Mouse (Mus musculus) liver, embryonic 16.5 days (tissue): Measurements from ENCODE around the gene Gm48551. TPM values are rescaled to one million over a fixed set of nuclear protein-coding genes. Genes with fewer than 3 reads are reported as not detected.
A peak's percentile ranks its signal among the peaks of the same experiment; 100 is the strongest.

Experiments used
- ATAC-seq: fragments of 200-750 bp; cut with Nextera tagmentation; 2 replicates; pipeline ENCODE4 v1.8.0; 2017; ENCODE audit warnings: low read depth, mild to moderate bottlenecking, moderate number of reproducible peaks, moderate library complexity
- H3K27ac ChIP-seq: fragments of 300-500 bp; sonication (generic); 2 replicates; pipeline ENCODE4 v1.5.1; 2014; ENCODE audit warnings: mild to moderate bottlenecking, low read length
- H3K27me3 ChIP-seq: fragments of 300-500 bp; sonication (generic); 2 replicates; pipeline ENCODE4 v1.6.1; 2014; ENCODE audit warnings: low read depth, low read length, mixed read lengths; ENCODE audit not compliant: control insufficient read depth, insufficient read depth
- H3K36me3 ChIP-seq: fragments of 300-500 bp; sonication (generic); 2 replicates; pipeline ENCODE4 v1.6.1; 2014; ENCODE audit warnings: mild to moderate bottlenecking; ENCODE audit not compliant: control insufficient read depth, insufficient read depth
- H3K4me1 ChIP-seq: fragments of 300-500 bp; sonication (generic); 2 replicates; pipeline ENCODE4 v1.6.1; 2014; ENCODE audit warnings: low read depth, low read length, mixed read lengths; ENCODE audit not compliant: control insufficient read depth
- H3K4me2 ChIP-seq: fragments of 300-500 bp; sonication (generic); 2 replicates; pipeline ENCODE4 v1.6.1; 2014; ENCODE audit warnings: low read depth, low read length, mixed read lengths
- H3K4me3 ChIP-seq: fragments of 300-500 bp; sonication (generic); 2 replicates; pipeline ENCODE4 v1.5.1; 2014; ENCODE audit warnings: low read depth, mild to moderate bottlenecking, low read length
- H3K9ac ChIP-seq: fragments of 300-500 bp; sonication (generic); 2 replicates; pipeline ENCODE4 v1.6.1; 2014; ENCODE audit warnings: low read depth, low read length
- H3K9me3 ChIP-seq: fragments of 300-500 bp; sonication (generic); replicated peaks from 2 replicates; pipeline ENCODE4 v1.6.1; 2016; ENCODE audit warnings: low read length; ENCODE audit not compliant: control insufficient read depth
- WGBS: fragments of 180-500 bp; shearing (Covaris S2); extraction: QIAGEN DNeasy Blood & Tissue Kit; methylation state at CpG from one replicate; pipeline ENCODE4 v1.1.7; 2014; ENCODE audit not compliant: insufficient replicate concordance; 5-methylcytosine and 5-hydroxymethylcytosine counted together
- polyA plus RNA-seq: library from polyadenylated mRNA; unstranded; fragments of >200 nt; fragmentation: Nextera tagmentation; extraction: Ambion mirVana; gene quantifications from 2 replicates; pipeline ENCODE4 v1.2.1, GENCODE M21; 2015

The Gm48551 gene
- polyA plus RNA-seq, 1 experiment from 2014 or later: 0.55 TPM

DNA sequence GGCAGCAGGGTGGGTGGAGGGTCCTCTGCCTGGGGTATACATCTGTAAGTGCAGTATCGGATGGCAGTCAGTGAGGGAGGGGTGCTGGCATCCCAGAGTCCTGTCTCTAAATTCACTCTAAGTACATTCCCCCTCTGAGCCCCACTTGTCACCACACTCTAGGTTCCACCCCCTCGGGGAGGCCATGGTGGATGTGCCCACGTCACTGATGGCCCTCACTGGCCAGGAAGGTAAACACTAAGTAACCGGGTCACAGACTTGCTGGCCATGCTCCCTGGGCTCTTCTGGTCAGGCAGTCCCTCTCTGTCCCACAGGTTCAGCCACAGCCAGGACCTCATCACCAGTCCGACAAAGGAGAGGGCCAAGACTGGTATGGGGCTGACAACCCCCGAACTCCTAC is 37.9 kb downstream of the Gm48551 start:
- no peak for ATAC-seq
- H3K36me3 ChIP-seq: no peaks in the 10 kb centered on the region
- H3K4me3 ChIP-seq: no peak overlapping the region
- no peak overlapping the region for H3K9ac ChIP-seq
- H3K4me1 ChIP-seq: peaks cover 3% of the 10 kb centered on the region
- H3K27me3 ChIP-seq: peaks cover 34% of the 10 kb centered on the region
- H3K4me2 ChIP-seq: no peak overlapping the region
- 47% methylated on average over 6 of the region's 6 CpGs for WGBS
- no peak overlapping the region for H3K27ac ChIP-seq
- H3K9me3 ChIP-seq: no peaks in the 10 kb centered on the region

DNA sequence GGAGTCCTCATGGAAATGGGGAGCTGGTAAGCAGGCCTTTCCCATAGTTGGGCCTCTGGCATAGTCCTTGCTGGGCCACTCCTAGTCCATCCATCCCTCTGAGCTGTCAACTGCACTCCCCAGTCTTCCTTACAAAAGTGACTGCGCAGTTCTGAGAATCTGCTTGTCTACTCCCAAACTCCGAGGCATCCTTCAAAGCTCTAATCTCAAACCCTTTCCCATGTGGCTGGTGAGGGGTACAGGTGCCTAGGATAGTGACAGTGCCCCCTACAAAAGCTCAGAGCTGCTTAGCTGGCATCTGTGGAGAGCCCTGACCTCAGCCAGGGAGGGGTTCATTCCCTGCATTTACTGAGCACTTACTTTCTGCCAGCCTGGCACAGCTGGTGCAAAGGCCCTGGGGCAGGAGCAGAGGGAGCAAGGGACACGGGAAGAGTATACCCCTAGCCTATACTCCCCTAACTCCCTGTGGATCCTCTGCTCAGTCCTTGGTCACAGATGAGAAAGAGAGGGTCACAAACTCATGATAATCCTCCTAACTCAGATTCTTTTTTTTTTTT is 38.5 kb downstream of the Gm48551 start:
- no peak overlapping the region for H3K9ac ChIP-seq
- H3K4me1 ChIP-seq: peaks cover 3% of the 10 kb centered on the region
- ATAC-seq: no peak
- H3K4me3 ChIP-seq: no peak overlapping the region
- peaks cover 40% of the 10 kb centered on the region for H3K27me3 ChIP-seq
- no peak overlapping the region for H3K4me2 ChIP-seq
- H3K36me3 ChIP-seq: no peaks in the 10 kb centered on the region
- H3K9me3 ChIP-seq: no peaks in the 10 kb centered on the region
- WGBS: 59% methylated on average over 3 of the region's 3 CpGs
- no peak overlapping the region for H3K27ac ChIP-seq

DNA sequence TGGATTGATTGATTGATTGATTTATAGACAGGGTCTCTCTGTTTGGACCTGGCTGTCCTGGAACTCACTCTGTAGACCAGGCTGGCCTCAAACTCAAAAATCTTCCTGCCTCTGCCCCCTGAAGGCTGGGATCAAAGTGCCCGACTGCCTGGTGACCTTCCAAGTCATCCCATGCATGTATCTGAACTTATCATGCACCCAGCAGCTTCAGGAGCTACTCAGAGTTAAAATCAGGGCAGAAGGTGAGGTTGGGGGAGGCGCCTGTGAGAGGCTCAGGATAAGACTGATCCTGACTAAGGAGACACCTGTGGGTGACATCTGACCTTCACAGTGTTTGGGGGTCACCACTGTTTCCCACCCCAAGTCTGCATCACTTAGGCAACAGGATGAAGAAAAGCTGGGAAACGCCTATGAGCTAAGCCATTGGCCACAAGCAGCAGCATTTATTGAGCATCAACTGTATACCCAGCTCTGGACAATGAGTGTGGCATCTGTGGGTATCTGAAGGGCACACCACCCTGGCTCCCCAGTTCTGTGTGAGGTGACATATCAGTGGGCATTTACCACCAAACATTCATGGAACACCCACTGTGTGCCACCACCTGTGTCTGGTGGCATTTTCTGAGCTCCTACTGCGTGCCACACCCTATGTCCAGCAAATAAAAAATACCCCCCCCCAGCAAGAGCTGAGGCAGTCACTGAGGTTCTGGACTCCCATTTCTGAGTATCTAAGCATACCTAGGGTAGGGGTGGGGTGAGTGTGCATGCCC is 39.4 kb downstream of the Gm48551 start:
- Histone ChIP-seq H3K4me2 (no peak overlapping the region), H3K4me3 (no peak overlapping the region), H3K9me3 (no peaks in the 10 kb centered on the region), H3K9ac (no peak overlapping the region), H3K36me3 (no peaks in the 10 kb centered on the region), H3K27me3 (peaks cover 49% of the 10 kb centered on the region), H3K4me1 (peaks cover 3% of the 10 kb centered on the region), H3K27ac (no peak overlapping the region)
- WGBS: 51% methylated on average over 4 of the region's 4 CpGs
- ATAC-seq: no peak

DNA sequence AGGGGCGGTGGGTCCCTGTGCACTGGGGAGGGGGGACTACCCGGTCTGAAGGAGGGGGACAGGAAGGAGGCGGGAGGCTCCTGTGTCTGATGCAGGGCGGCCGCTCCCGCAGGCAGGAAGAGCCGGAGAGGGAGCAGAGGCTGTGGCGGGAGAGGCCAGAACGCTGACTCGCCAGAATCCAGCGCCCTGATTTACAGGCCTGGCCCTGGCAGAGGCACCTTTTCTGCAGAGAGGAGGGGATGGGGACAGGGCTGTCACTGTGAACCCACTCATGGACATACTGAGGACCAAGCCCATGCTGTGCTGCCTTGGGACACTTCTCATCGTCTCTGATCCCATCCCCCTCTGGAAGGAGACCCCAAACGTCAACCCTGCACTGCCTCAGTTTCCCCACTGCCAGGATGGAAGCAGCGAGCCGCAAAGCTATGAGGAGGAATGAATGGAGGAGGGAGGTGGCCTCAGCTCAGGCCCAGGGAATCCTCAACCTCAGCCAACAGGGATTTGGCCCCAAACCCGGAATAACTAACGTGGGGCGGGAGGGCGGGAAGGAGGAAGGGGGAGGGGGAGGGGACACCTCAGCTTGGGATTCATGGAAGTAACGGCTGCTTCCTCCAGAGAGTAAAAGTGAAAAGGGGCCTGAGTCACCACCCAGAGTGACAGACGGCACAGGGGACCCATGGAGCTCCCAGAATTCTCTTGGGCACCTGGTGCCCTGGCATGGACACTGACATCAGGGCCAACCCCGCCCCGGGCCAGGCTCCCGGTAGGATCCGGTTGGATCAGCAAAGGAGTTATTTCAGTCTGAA is 40.2 kb downstream of the Gm48551 start:
- Histone ChIP-seq H3K27ac (no peak overlapping the region), H3K9me3 (no peaks in the 10 kb centered on the region), H3K36me3 (no peaks in the 10 kb centered on the region), H3K9ac (no peak overlapping the region), H3K4me2 (no peak overlapping the region; the same call in 1 of the 2 replicates), H3K4me1 (peaks cover 8% of the 10 kb centered on the region), H3K27me3 (peaks cover 56% of the 10 kb centered on the region), H3K4me3 (no peak overlapping the region)
- ATAC-seq: peak; percentile 19; the same call in 1 of the 2 replicates
- WGBS: 13% methylated on average over 24 of the region's 25 CpGs

DNA sequence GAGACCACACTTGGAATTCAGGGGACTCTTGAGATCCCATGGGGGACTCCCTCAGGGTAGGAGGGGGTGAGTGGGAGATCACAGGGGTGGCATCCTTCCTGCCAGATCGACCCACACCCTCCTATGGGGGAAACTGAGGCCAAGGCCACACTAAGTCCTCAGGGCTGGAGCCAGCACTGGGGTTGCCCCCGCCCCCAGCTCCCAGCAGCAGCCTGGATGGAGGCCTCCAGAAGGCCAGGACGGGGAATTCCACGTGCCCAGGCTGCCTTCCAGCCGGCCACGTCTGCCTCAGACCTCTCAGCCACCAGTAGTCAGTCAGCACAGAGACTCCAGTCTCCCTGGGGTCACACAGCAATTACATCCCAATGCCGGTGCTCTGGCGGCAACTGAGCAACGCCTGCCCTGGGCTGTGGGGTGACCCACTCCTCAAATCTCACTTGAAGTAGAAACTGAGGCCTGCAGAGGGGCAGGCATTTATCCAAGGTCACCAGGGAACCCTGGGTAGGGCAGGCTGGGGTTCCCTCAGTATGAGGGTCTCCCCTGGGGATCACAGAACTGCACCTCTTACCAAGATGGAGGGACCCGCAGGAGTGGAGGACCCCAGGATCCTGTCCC is 41.1 kb downstream of the Gm48551 start:
- no peak overlapping the region for H3K4me3 ChIP-seq
- no peak overlapping the region; the same call in 1 of the 2 replicates for H3K9ac ChIP-seq
- peaks cover 13% of the 10 kb centered on the region for H3K4me1 ChIP-seq
- no peaks in the 10 kb centered on the region for H3K36me3 ChIP-seq
- ATAC-seq: no peak
- no peaks in the 10 kb centered on the region for H3K9me3 ChIP-seq
- H3K4me2 ChIP-seq: no peak overlapping the region
- peaks cover 61% of the 10 kb centered on the region for H3K27me3 ChIP-seq
- WGBS: 55% methylated on average over 10 of the region's 10 CpGs
- no peak overlapping the region for H3K27ac ChIP-seq

DNA sequence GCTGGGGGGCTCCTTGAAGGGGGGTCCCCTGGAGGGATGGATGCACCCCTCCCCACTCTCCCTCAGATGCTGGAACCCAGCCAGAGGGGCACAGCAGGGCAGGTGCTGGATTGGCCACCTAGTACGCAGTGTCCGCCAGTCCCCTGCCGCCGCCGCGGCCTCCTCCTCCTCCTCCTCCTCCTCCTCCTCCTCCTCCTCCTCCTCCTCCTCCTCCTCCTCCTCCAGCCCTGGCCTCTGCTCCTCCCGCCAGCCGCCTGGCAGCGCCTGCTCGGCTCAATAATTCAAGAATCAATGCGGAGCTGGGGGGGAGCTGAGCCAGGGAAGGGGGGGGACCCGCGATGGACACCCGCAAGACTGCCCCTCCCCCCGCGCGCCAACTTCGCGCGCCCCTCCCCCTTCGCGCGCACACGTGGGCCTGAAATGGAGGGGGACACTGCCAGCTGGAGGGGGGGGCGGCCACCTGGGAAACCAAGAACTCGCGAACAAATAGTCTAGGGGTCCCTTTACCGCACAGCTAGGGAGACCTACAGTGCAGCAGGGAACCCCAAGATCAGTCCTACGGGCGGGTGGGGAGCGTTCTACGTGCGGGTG is 41.9 kb downstream of the Gm48551 start:
- H3K4me1 ChIP-seq: peaks cover 20% of the 10 kb centered on the region
- peaks cover 70% of the 10 kb centered on the region for H3K27me3 ChIP-seq
- H3K27ac ChIP-seq: no peak overlapping the region
- peak overlapping the region; percentile 62 for H3K4me3 ChIP-seq
- 3% methylated on average over 23 of the region's 33 CpGs for WGBS
- no peak for ATAC-seq
- peak overlapping the region; percentile 65 for H3K4me2 ChIP-seq
- H3K36me3 ChIP-seq: no peaks in the 10 kb centered on the region
- peak overlapping the region; percentile 51; the same call in 1 of the 2 replicates for H3K9ac ChIP-seq
- no peaks in the 10 kb centered on the region for H3K9me3 ChIP-seq

DNA sequence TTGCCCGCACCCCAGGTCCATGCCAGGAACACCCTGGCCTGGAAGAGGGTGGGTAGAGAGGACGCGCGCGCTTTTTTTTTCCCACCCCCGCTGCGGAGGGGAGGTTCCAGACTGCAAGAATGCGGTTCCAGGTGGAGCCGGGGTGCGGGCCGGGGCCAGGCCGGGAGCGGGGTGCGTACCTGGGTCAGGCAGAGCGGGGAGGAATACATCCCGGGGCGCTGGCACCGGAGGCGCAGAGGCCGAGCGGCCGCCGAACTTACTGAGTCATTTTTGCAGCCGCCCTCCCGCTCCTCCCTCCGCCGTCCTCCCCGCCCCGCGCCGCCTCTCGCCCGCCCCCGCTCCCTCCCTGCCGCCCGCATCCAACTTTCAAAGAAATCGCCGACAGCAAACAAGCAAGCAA is 42.6 kb downstream of the Gm48551 start:
- H3K27me3 ChIP-seq: peaks cover 75% of the 10 kb centered on the region

DNA sequence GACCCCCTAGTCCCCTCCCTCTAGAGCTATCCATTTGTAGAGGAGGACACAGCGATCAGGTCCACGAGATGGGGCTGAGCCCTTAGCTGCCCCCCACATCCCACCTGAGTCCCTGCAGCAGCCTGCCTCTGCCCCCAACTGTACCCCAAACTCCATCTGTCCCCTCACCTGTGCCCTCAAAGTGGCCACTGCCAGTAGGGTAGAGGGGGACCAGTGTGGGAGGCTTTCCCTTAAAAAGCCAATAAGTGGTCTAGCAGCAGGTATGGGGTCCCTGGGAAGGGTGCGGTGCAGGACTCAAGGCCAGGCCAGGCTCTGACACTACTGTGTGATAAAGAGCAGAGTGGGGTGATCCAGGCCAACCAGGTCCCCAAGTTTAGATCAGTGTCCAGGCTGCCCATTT is 43.1 kb downstream of the Gm48551 start:
- Histone ChIP-seq H3K9ac (no peak overlapping the region), H3K4me1 (peaks cover 23% of the 10 kb centered on the region), H3K4me2 (peak overlapping the region; percentile 65), H3K9me3 (no peaks in the 10 kb centered on the region), H3K27ac (no peak overlapping the region), H3K4me3 (peak overlapping the region; percentile 62), H3K36me3 (no peaks in the 10 kb centered on the region), H3K27me3 (peaks cover 78% of the 10 kb centered on the region)
- ATAC-seq: no peak
- 45% methylated on average over 3 of the region's 3 CpGs for WGBS

More for the DNA sequence above, 42.6 kb downstream of the Gm48551 start:
- Histone ChIP-seq H3K27ac (no peak overlapping the region), H3K4me1 (peaks cover 23% of the 10 kb centered on the region), H3K9me3 (no peaks in the 10 kb centered on the region), H3K36me3 (no peaks in the 10 kb centered on the region), H3K4me3 (peak overlapping the region; percentile 62), H3K9ac (peak overlapping the region; percentile 51; the same call in 1 of the 2 replicates), H3K4me2 (peak overlapping the region; percentile 65)
- ATAC-seq: no peak
- 1% methylated on average over 38 of the region's 38 CpGs for WGBS
